ENCODE assay signal across 28 mouse cellular contexts in the genomic region with DNA sequence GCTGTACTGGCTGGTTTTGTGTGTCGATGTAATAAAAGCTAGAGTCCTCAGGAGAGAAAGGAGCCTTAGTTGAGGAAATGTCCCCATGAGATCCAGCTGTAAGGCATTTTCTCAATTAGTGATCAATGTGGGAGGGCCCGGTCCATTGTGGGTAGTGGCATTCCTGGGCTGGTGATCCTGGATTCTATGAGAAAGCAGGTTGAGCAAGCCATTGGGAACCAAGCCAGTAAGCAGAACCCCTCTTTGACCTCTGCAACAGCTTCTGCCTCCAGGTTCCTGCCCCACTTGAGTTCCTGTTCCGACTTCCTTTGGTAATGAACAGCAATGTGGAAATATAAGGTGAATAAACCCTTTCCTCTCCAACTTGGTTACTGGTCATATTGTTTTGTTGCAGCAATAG. TPM values are rescaled to one million over a fixed set of nuclear protein-coding genes. Genes with fewer than 3 reads are reported as not detected.
"Had no signal": no experiment of that assay in that cellular context is flagged by ENCODE, and none has a peak within 500 bp of the region (broad histone marks: within the 10 kb centered on the region; RNA-seq: fewer than 3 reads in every experiment).

No protein-coding gene starts in this region.

- H3K9ac ChIP-seq: embryonic facial prominence, embryonic 12.5 days; embryonic facial prominence, embryonic 13.5 days; embryonic facial prominence, embryonic 15.5 days; forebrain, embryonic 12.5 days; forebrain, embryonic 13.5 days; forebrain, embryonic 15.5 days had no signal

- H3K36me3 ChIP-seq: embryonic facial prominence, embryonic 10.5 days; embryonic facial prominence, embryonic 12.5 days; embryonic facial prominence, embryonic 13.5 days; embryonic facial prominence, embryonic 15.5 days; forebrain, embryonic 10.5 days; forebrain, embryonic 12.5 days; forebrain, embryonic 15.5 days had no signal

- H3K9me3 ChIP-seq: embryonic facial prominence, embryonic 10.5 days; embryonic facial prominence, embryonic 12.5 days; embryonic facial prominence, embryonic 13.5 days; embryonic facial prominence, embryonic 15.5 days; forebrain, embryonic 10.5 days; forebrain, embryonic 12.5 days; forebrain, embryonic 13.5 days; forebrain, embryonic 15.5 days had no signal

- H3K4me1 ChIP-seq: forebrain, embryonic 12.5 days; forebrain, embryonic 13.5 days; forebrain, embryonic 15.5 days had no signal

- DNase-seq: cerebellum, adult 2 months; cerebellum, adult 8-10 months; cerebellum, adult 9-10 months; cerebellum, adult 9-11 months; cerebellum, postnatal 10 days; cerebellum, postnatal 14 days; cerebellum, postnatal 25 days; cerebellum, postnatal 36 days; embryo, embryonic 11 days; gastrocnemius, postnatal 10 days; gastrocnemius, postnatal 25 days; gastrocnemius, postnatal 36 days; heart, adult 11 months had no signal

- H3K27ac ChIP-seq: embryonic facial prominence, embryonic 10.5 days; embryonic facial prominence, embryonic 12.5 days; embryonic facial prominence, embryonic 13.5 days; embryonic facial prominence, embryonic 15.5 days; forebrain, embryonic 10.5 days; forebrain, embryonic 12.5 days; forebrain, embryonic 13.5 days; forebrain, embryonic 15.5 days; gastrocnemius, adult 2 months; heart, adult 2 months had no signal

- H3K27me3 ChIP-seq: embryonic facial prominence, embryonic 12.5 days; embryonic facial prominence, embryonic 15.5 days; forebrain, embryonic 12.5 days; forebrain, embryonic 13.5 days; forebrain, embryonic 15.5 days had no signal

- H3K4me2 ChIP-seq: embryonic facial prominence, embryonic 12.5 days; embryonic facial prominence, embryonic 13.5 days; embryonic facial prominence, embryonic 15.5 days; forebrain, embryonic 12.5 days; forebrain, embryonic 13.5 days; forebrain, embryonic 15.5 days had no signal

- ATAC-seq: forebrain, embryonic 13.5 days; forebrain, embryonic 14.5 days; forebrain, embryonic 15.5 days; forebrain, embryonic 16.5 days had no signal

- H3K4me3 ChIP-seq: embryonic facial prominence, embryonic 10.5 days; embryonic facial prominence, embryonic 12.5 days; embryonic facial prominence, embryonic 13.5 days; embryonic facial prominence, embryonic 15.5 days; erythroblast, embryonic 14.5 days; forebrain, embryonic 10.5 days; forebrain, embryonic 12.5 days; forebrain, embryonic 13.5 days; forebrain, embryonic 15.5 days; gastrocnemius, adult 2 months; heart, adult 2 months had no signal

RNA-seq across cellular contexts. Expression of gene Slco2a1, which starts 6.1 kb away (rescaled TPM):
- total RNA-seq: common myeloid progenitor, adult 5-6 weeks; granulocyte monocyte progenitor cell, adult 5-6 weeks had no signal
